Mouse (Mus musculus): ENCODE measurements around the gene Olfr110. TPM values are rescaled to one million over a fixed set of nuclear protein-coding genes. Genes with fewer than 3 reads are reported as not detected.
A peak's percentile ranks its signal among the peaks of the same experiment; 100 is the strongest.
"Not testable (repeated sequence)": the region's sequence is repeated elsewhere in the genome, so short reads cannot be mapped to it uniquely, and the experiment has no call there.

Olfr110 gene
- total RNA-seq (2015) (not detected in 2 replicates), total RNA-seq (2017) (not detected in 2 replicates)

DNA sequence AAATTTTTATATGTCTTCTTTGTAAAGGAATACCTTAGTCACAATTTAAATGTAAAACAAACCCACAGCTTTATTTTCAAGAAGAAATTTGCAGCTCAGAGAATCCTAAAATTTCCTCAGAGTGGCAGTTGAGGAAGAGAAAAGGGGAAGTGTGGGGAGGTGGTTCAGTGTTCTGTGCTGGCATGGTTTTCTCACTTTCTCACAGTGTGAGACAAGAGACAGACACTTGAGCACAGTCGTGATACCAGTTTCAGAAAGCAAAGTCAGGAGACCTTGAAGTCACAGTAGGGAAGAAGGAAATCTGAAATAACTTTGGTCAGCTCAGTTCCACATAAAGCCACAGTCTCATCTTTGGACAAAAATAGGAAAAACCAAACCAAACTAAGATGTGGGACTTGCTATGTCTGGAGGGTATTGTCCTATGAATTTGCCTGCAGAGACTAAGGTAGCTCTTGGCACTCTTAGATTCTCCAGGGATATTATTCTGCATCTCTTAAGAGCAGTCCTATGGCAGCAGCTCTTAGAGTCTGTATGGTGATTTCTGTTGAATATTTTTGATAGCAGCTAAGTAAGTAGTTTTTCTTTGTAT lies at the start of gene Olfr110:
TSS of gene Olfr110 (plus strand) at position 539 of the 589 bp plus-strand sequence.
- ATAC-seq (ENCODE audit: poor library complexity, severe bottlenecking), result peak; percentile 80

DNA sequence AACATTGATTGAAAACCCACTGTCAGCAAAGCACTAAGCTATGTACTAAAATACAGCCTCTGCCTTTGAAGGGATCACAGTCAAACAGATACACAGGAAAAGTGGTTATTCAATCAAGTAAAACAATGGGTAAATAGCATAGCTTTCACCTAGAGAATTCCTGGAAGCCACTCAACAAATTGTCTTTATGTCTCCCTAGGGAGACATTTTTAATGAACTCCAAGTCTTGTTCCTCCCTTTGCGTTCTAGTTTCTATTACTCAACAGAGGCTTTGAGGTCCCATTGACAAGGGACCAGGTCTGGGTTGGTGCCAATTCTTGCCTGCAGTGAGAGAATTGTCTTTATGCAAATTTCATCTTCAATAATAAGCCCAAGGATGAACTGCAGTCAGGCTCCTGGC lies 47.1 kb upstream of the Olfr110 start, which contains the start of gene Olfr108:
TSS of gene Olfr108 (plus strand) at position 301 of the 400 bp plus-strand sequence.
- ATAC-seq (ENCODE audit: poor library complexity, severe bottlenecking), result no peak

DNA sequence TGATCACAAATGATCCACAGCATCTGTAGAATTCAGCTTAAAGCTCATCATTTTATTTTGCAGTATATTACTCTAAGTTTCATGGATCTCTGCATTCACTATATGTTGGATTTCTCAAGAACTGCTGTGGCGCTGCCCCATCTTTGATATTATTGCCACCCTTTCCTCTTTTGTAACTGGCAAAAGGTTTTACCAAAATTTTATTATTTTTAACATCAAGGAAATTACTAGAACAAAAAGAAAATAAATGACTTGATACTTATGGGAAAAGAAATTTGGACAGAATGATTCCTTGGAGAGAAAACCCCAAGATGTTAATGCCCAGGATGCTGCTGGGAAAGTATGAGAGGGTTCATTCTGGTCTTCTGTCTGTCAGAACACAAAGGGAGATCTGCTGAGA lies 33.7 kb upstream of the Olfr110 start, which contains the start of gene Olfr109:
TSS of gene Olfr109 (plus strand) at position 301 of the 400 bp plus-strand sequence.
- no peak for ATAC-seq (ENCODE audit: poor library complexity, severe bottlenecking)

DNA sequence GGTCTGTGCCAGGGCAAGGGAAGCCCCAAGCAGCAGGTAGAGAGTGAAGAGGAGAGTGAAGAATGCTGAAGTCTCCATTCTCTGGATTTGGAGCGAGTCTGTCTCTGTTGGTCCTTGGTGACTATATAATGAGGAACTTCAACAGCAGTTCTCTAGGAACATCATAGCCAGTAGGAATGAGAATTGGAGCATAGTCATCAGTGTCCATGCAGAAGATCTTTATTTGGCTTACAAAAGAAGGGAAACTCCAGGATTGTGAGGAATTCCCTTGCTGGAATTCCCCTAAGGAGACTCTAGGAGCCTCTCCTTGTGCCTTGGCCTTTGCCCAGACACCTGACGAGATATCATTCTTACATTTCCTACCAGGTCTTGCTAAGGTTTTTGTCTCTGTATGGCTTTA lies 8.8 kb upstream of the Olfr110 start, which contains the start of gene H2-M2:
TSS of gene H2-M2 (minus strand) at position 101 of the 400 bp plus-strand sequence.
- ATAC-seq (ENCODE audit: poor library complexity, severe bottlenecking), result no peak

DNA sequence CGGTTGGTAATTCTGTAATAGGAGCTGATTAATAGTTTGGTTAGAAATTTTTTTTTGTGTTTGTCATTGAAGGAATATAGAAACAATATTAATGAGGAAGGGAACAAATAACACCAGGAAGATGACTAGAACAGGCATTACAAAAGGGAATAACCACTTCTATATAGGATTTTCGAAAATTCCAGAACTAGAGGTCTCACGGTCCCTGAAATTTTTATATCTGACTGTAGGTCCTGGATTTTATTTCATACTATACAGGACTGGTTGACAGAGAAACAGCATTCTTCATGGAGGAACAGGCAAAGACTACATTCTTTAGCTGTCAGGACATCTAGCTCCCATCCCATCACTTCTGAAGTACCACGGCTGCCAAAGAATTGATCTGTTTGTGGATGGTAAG lies 15.5 kb downstream of the Olfr110 start, which contains the start of gene Olfr111:
TSS of gene Olfr111 (plus strand) at position 301 of the 400 bp plus-strand sequence.
- no peak for ATAC-seq (ENCODE audit: poor library complexity, severe bottlenecking)

DNA sequence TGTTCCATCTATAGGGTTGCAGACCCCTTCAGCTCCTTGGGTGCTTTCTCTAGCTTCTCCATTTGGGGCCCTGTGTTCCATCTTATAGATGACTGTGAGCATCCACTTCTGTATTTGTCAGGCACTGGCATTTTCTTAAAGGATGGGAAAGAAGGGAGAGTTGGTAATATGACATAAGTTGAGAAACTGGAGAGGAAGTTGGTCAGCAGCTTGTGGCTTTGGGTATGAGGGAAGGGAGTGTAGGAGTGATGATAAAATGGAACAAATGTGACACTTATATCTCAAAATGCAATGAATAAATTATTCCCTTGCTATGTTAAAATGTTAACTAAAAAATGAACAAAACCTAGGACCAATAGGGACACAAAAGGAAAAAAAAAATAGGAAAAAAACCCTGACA lies 32.3 kb downstream of the Olfr110 start:
- ATAC-seq (ENCODE audit: poor library complexity, severe bottlenecking), result peak; percentile 72

DNA sequence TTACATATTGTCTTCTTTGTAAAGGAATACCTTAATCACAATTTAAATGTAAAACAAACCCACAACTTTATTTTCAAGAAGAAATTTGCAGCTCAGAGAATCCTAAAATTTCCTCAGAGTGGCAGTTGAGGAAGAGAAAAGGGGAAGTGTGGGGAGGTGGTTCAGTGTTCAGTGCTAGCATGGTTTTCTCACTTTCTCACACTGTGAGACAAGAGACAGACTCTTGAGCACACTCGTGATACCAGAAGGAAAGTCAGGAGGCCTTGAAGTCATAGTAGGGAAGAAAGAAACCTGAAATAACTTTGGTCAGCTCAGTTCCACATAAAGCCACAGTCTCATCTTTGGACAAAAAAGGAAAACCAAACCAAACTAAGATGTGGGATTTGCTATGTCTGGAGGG lies 33.2 kb downstream of the Olfr110 start:
- peak; percentile 84 for ATAC-seq (ENCODE audit: poor library complexity, severe bottlenecking)

DNA sequence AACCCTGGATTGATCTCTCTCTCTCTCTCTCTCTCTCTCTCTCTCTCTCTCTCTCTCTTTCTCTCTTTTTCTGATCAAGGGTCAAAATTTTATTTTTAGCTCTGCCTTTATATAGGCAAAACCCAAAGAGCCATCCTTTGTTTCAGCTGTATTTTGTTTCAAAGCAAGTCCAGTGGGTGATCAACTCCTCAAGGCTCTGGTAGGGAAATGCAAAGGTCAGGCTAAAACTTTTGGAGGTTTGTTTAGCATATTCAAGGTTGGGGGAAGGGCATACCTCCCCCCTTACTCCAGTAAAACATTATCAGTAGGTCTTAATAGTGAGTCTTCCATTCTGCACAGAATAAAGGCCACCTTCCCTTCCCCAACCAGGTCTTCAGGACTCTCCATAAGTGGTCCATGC lies 42.9 kb downstream of the Olfr110 start:
- no peak for ATAC-seq (ENCODE audit: poor library complexity, severe bottlenecking)

DNA sequence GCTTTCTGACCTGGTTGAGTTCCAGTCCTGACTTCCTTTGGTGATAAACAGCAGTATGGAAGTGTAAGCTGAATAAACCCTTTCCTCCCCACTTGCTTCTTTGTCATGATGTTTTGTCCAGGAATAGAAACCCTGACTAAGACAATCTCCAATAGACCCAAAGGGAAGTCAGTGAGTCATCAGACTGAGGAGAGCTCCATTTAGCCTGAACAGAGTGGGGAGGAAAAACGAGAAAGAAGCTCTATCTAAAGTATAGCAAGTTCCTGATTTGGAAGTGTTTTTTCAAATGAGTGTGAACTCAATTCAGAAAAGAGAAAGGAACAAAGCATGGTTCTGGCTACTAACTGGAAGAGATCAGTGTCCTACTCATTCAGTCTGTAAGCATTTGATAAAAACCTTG lies 46.1 kb downstream of the Olfr110 start:
- ATAC-seq (ENCODE audit: poor library complexity, severe bottlenecking), result not testable (repeated sequence)

DNA sequence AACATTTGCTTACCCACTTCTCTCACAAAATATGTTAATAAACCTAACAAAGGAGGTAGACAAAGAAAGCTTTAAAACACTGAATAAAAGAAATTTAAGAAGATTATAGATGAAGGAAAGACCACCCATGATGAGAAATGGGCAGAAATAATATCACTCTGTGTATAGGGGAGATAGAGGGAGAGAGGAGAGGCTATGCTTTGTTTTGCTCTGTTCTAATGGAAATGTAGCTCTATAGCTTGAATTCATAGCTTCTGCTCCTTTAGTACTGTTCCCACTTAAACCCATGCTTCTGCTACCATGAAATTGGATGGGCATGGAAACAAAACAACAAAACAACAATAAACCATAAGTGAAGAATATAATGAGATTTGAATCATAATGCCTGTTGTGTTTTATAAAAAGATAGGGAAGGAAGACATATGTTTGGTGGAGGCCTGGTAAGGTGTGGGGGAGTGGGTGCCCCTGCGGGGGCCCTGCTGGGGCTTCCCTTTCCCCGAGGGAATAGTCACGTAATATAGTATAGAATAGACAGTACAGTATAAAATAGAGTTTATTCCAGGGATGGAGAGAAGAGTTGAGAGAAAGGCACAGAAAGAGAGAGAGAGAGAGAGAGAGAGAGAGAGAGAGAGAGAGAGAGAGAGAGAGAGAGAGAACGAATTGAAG lies 49.3 kb downstream of the Olfr110 start:
- no peak for ATAC-seq (ENCODE audit: poor library complexity, severe bottlenecking)

DNA sequence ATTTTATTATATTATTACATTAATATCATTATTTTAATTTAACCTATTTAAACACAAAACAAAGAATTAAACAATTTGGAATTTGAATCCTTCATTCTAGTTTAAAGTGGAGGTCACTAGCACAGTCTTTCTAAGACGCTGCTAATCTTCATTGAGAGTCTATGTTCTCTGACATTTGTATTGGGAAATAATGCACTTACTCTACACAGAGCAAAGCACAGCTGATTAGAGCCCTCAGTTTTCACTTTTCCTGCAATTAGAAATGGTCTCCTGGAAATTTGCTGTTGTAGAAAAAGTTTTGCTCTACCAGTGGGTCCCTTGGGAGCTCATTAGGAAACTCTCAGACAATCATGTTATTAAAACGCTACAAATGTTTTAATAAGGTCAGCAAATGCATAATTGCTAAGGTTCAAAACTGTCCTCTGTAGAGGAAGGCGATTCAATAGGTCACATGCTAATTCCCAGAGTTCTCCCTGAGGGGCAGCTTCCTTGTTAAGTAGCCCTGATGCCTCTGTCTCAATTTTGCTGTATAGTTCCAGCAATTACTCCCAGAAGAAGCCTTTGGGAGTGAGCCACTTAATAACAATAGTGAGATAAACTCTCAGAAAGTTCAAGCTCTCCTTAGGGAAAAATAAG lies 51.6 kb downstream of the Olfr110 start:
- no peak for ATAC-seq (ENCODE audit: poor library complexity, severe bottlenecking)

Other genes starting within 250 kb of the Olfr110 start
- not detected in 2 replicates for gene Olfr98, start 228.7 kb upstream of the Olfr110 start, total RNA-seq (2015)
- gene Olfr98, start 228.7 kb upstream of the Olfr110 start, total RNA-seq (2017), result not detected in 2 replicates
- 17.4 and 20.9 TPM in 2 replicates for gene H2-M3, start 222.2 kb upstream of the Olfr110 start, total RNA-seq (2015)
- gene H2-M3, start 222.2 kb upstream of the Olfr110 start, total RNA-seq (2017), result 42.3 and 45.1 TPM in 2 replicates
- gene Olfr99, start 209.0 kb upstream of the Olfr110 start, total RNA-seq (2015), result not detected in 2 replicates
- not detected in 2 replicates for gene Olfr99, start 209.0 kb upstream of the Olfr110 start, total RNA-seq (2017)
- not detected in 2 replicates for gene Olfr101, start 188.2 kb upstream of the Olfr110 start, total RNA-seq (2015)
- gene Olfr101, start 188.2 kb upstream of the Olfr110 start, total RNA-seq (2017), result not detected in 2 replicates
- not detected in 2 replicates for gene Olfr102, start 175.4 kb upstream of the Olfr110 start, total RNA-seq (2015)
- not detected in 2 replicates for gene Olfr102, start 175.4 kb upstream of the Olfr110 start, total RNA-seq (2017)
- gene Olfr103, start 152.8 kb upstream of the Olfr110 start, total RNA-seq (2015), result not detected in 2 replicates
- not detected in 2 replicates for gene Olfr103, start 152.8 kb upstream of the Olfr110 start, total RNA-seq (2017)
- not detected in 2 replicates for gene Olfr104-ps, start 132.9 kb upstream of the Olfr110 start, total RNA-seq (2015)
- not detected in 2 replicates for gene Olfr104-ps, start 132.9 kb upstream of the Olfr110 start, total RNA-seq (2017)
- gene Olfr105-ps, start 113.4 kb upstream of the Olfr110 start, total RNA-seq (2015), result not detected in 2 replicates
- not detected in 2 replicates for gene Olfr105-ps, start 113.4 kb upstream of the Olfr110 start, total RNA-seq (2017)
- gene Olfr106-ps, start 102.1 kb upstream of the Olfr110 start, total RNA-seq (2015), result not detected in 2 replicates
- gene Olfr106-ps, start 102.1 kb upstream of the Olfr110 start, total RNA-seq (2017), result not detected in 2 replicates
- not detected in 2 replicates for gene Olfr107, start 93.2 kb upstream of the Olfr110 start, total RNA-seq (2015)
- gene Olfr107, start 93.2 kb upstream of the Olfr110 start, total RNA-seq (2017), result not detected in 2 replicates
- not detected in 2 replicates for gene Olfr108, start 47.0 kb upstream of the Olfr110 start, total RNA-seq (2015)
- gene Olfr108, start 47.0 kb upstream of the Olfr110 start, total RNA-seq (2017), result not detected in 2 replicates
- gene Olfr109, start 33.6 kb upstream of the Olfr110 start, total RNA-seq (2015), result not detected in 2 replicates
- not detected in 2 replicates for gene Olfr109, start 33.6 kb upstream of the Olfr110 start, total RNA-seq (2017)
- gene H2-M2, start 8.9 kb upstream of the Olfr110 start, total RNA-seq (2015), result 0.62 TPM in 1 of 2 replicates, not detected in the other
- gene H2-M2, start 8.9 kb upstream of the Olfr110 start, total RNA-seq (2017), result not detected in 2 replicates
- gene Olfr111, start 15.6 kb downstream of the Olfr110 start, total RNA-seq (2015), result not detected in 2 replicates
- not detected in 2 replicates for gene Olfr111, start 15.6 kb downstream of the Olfr110 start, total RNA-seq (2017)
- not detected in 2 replicates for gene Olfr112, start 77.0 kb downstream of the Olfr110 start, total RNA-seq (2015)
- not detected in 2 replicates for gene Olfr112, start 77.0 kb downstream of the Olfr110 start, total RNA-seq (2017)
- gene Olfr113, start 85.2 kb downstream of the Olfr110 start, total RNA-seq (2015), result not detected in 2 replicates
- gene Olfr113, start 85.2 kb downstream of the Olfr110 start, total RNA-seq (2017), result not detected in 2 replicates
- gene Olfr114, start 100.3 kb downstream of the Olfr110 start, total RNA-seq (2015), result not detected in 2 replicates
- not detected in 2 replicates for gene Olfr114, start 100.3 kb downstream of the Olfr110 start, total RNA-seq (2017)
- gene Olfr115, start 134.6 kb downstream of the Olfr110 start, total RNA-seq (2015), result not detected in 2 replicates
- not detected in 2 replicates for gene Olfr115, start 134.6 kb downstream of the Olfr110 start, total RNA-seq (2017)
- not detected in 2 replicates for gene Olfr116, start 134.7 kb downstream of the Olfr110 start, total RNA-seq (2015)
- not detected in 2 replicates for gene Olfr116, start 134.7 kb downstream of the Olfr110 start, total RNA-seq (2017)
- not detected in 2 replicates for gene Olfr117, start 171.3 kb downstream of the Olfr110 start, total RNA-seq (2015)
- gene Olfr117, start 171.3 kb downstream of the Olfr110 start, total RNA-seq (2017), result not detected in 2 replicates
- gene Olfr118, start 174.5 kb downstream of the Olfr110 start, total RNA-seq (2015), result not detected in 2 replicates
- gene Olfr118, start 174.5 kb downstream of the Olfr110 start, total RNA-seq (2017), result not detected in 2 replicates
- not detected in 2 replicates for gene Olfr119, start 204.1 kb downstream of the Olfr110 start, total RNA-seq (2015)
- gene Olfr119, start 204.1 kb downstream of the Olfr110 start, total RNA-seq (2017), result not detected in 2 replicates
- gene Olfr120, start 229.3 kb downstream of the Olfr110 start, total RNA-seq (2015), result not detected in 2 replicates
- not detected in 2 replicates for gene Olfr120, start 229.3 kb downstream of the Olfr110 start, total RNA-seq (2017)